8 mouse cellular contexts compared by ENCODE assay signal in genomic region chr7:43312386-43313012, GRCm38 (mm10). TPM values are rescaled to one million over a fixed set of nuclear protein-coding genes. Genes with fewer than 3 reads are reported as not detected.
DNase-seq lines count a peak whose midpoint lies in the region; ATAC-seq and TF ChIP-seq lines count a peak whose summit lies in the region.

No protein-coding gene starts in this region.

- peak overlapping the region; percentile 60 for H3K4me3 ChIP-seq in C2C12 (ENCODE audit: insufficient read depth, poor library complexity, severe bottlenecking)
- peak overlapping the region; percentile 71 for H3K4me3 ChIP-seq in neural tube, embryonic 12.5 days

- TF ChIP-seq CTCF in C2C12 (IDR thresholded peaks at IDR 0.05; ENCODE audit: control insufficient read depth, insufficient read depth, insufficient read length): no peak

- peak overlapping the region; percentile 76 for H3K9ac ChIP-seq in neural tube, embryonic 12.5 days

- no peaks in the 10 kb centered on the region for H3K27me3 ChIP-seq in C2C12 (ENCODE audit: control insufficient read depth, insufficient read depth, insufficient read length)
- H3K27me3 ChIP-seq in neural tube, embryonic 12.5 days (replicated peaks): no peaks in the 10 kb centered on the region

- peak overlapping the region; percentile 20; the same call in 1 of the 2 replicates for H3K27ac ChIP-seq in neural tube, embryonic 12.5 days

- peak; percentile 13 for DNase-seq in cerebellum, adult 9-10 months
- DNase-seq in cerebellum, postnatal 36 days: no peak
- peak; percentile 13 for DNase-seq in large intestine, adult 2 months (ENCODE audit: low read depth, low spot score)
- DNase-seq in yolk sac, embryonic 10.5 days (ENCODE audit: low spot score): no peak
- DNase-seq in cerebellum, adult 18-20 months: no peak

- H3K36me3 ChIP-seq in C2C12 (ENCODE audit: control insufficient read depth, insufficient read depth): peaks cover 25% of the 10 kb centered on the region
- H3K36me3 ChIP-seq in neural tube, embryonic 12.5 days: peaks cover 22% of the 10 kb centered on the region

- peak overlapping the region; percentile 74 for H3ac ChIP-seq in C2C12 (ENCODE audit: control insufficient read depth, insufficient read length, low read depth)

- H3K4me1 ChIP-seq in neural tube, embryonic 12.5 days: peaks cover 23% of the 10 kb centered on the region

- no peaks in the 10 kb centered on the region for H3K9me3 ChIP-seq in neural tube, embryonic 12.5 days

- peak; percentile 64 for ATAC-seq in erythroblast, adult 5-6 weeks (replicated peaks; ENCODE audit: low FRiP score, poor library complexity, severe bottlenecking)
- ATAC-seq in neural tube, embryonic 12.5 days (ENCODE audit: low FRiP score, low read depth): peak; percentile 78

- 1% methylated on average over 32 of the region's 32 CpGs for WGBS in large intestine, adult 2 months
- WGBS in neural tube, embryonic 12.5 days: 1% methylated on average over 32 of the region's 32 CpGs

- H3K79me3 ChIP-seq in C2C12 (ENCODE audit: low read depth): peaks cover 11% of the 10 kb centered on the region

- H3K79me2 ChIP-seq in C2C12 (ENCODE audit: control insufficient read depth, insufficient read depth): peaks cover 36% of the 10 kb centered on the region

- H3K4me2 ChIP-seq in neural tube, embryonic 12.5 days (replicated peaks): peak overlapping the region; percentile 78

TF ChIP-seq in C2C12, 6 proteins besides CTCF, POLR2A, EP300 and RAD21:
- TF ChIP-seq FOSL1 (IDR thresholded peaks at IDR 0.05; ENCODE audit: insufficient read depth, low read length, poor library complexity, severe bottlenecking): no peak
- no peak for TF ChIP-seq MYOD1 (IDR thresholded peaks at IDR 0.05; ENCODE audit: control insufficient read depth, insufficient read length, low read depth)
- no peak for TF ChIP-seq MAX (IDR thresholded peaks at IDR 0.05)
- no peak for TF ChIP-seq CEBPB (IDR thresholded peaks at IDR 0.05; ENCODE audit: low read depth)
- no peak for TF ChIP-seq MYOG (IDR thresholded peaks at IDR 0.05; ENCODE audit: control insufficient read depth, extremely low read depth, insufficient read length)
- TF ChIP-seq USF1 (IDR thresholded peaks at IDR 0.05; ENCODE audit: low read depth): no peak

RNA-seq across cellular contexts. Expression of gene Zfp715, which starts 0.6 kb away (rescaled TPM):
- 2.5 TPM for polyA plus RNA-seq in C2C12 (2012; fragmentation: generic; extraction: Trizol)
- 8.2 and 11.7 TPM in 2 replicates for total RNA-seq in erythroblast, adult 5-6 weeks (2015; ENCODE audit: low replicate concordance)
- total RNA-seq in erythroblast, adult 5-6 weeks (2017; ENCODE audit: low replicate concordance): 2.6 and 3.0 TPM in 2 replicates
- polyA plus RNA-seq in large intestine, adult 2 months (2012; rRNA removed): 2.0 and 3.4 TPM in 2 replicates
- 14.7 and 17.5 TPM in 2 replicates for polyA plus RNA-seq in neural tube, embryonic 12.5 days (2016; fragmentation: Nextera tagmentation; extraction: Ambion mirVana)

RNA-seq across cellular contexts. Expression of gene Siglecf, which starts 38.6 kb away (rescaled TPM):
- not detected for polyA plus RNA-seq in C2C12 (2012; fragmentation: generic; extraction: Trizol)
- 2.3 and 7.7 TPM in 2 replicates for total RNA-seq in erythroblast, adult 5-6 weeks (2015; ENCODE audit: low replicate concordance)
- 6.0 and 6.6 TPM in 2 replicates for total RNA-seq in erythroblast, adult 5-6 weeks (2017; ENCODE audit: low replicate concordance)
- polyA plus RNA-seq in large intestine, adult 2 months (2012; rRNA removed): 2.0 and 5.1 TPM in 2 replicates
- polyA plus RNA-seq in neural tube, embryonic 12.5 days (2016; fragmentation: Nextera tagmentation; extraction: Ambion mirVana): 0.20 and 0.26 TPM in 2 replicates

Comparison
In these comparisons a context has a peak if more than half of its experiments do, and no peak if none do; other contexts are left out.
1. DNase-seq: peak in cerebellum, adult 9-10 months (single experiment) and large intestine, adult 2 months (single experiment); none in cerebellum, postnatal 36 days (0 of 2), yolk sac, embryonic 10.5 days (single experiment) and cerebellum, adult 18-20 months (0 of 2).